Mouse (Mus musculus) liver, postnatal 0 days (tissue): ENCODE data around the gene Tex101.

Source experiments
- CTCF ChIP-seq: sonication (generic); IDR thresholded peaks from 2 replicates; pipeline ENCODE4 v1.5.1; 2016; ENCODE audit warnings: antibody characterized with exemption, low read depth
- EP300 ChIP-seq: IDR thresholded peaks from 2 replicates; pipeline ENCODE4 v1.6.1; 2016; ENCODE audit warnings: antibody characterized with exemption, low read depth, mild to moderate bottlenecking

GRCm38 (mm10) chr7:24659737-24660357, 16.6 kb downstream of the Tex101 start:
- no peak for TF ChIP-seq EP300
- no peak for TF ChIP-seq CTCF
